Mouse (Mus musculus) cerebellum, adult 9-11 months (tissue): ENCODE results near the gene Gm10273.
"Not testable (repeated sequence)": the region's sequence is repeated elsewhere in the genome, so short reads cannot be mapped to it uniquely, and the experiment has no call there.

ENCODE experiments used
- DNase-seq: peaks from one replicate; pipeline ENCODE4 v3.0.0; 2022

The Gm10273 gene

DNA sequence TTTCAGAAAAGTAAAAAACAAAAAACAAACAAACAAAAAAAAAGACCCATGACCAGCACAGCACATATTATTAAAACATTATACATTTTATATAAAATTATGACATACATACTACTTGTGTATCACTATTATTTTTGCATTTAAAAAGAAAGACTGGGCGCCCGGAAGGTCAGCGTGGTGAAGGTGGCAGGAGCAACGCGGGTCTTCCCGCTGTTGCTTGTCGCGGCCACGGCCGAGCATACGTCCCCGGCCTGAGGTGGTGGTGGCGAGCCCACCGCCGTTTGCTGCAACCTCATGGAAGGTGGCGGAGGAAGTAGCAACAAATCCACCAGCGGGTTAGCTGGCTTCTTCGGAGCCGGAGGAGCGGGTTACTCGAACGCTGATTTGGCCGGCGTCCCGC, at the start of gene Gm10273:
Gm10273 (plus strand) TSS at position 172 of the 400 bp plus-strand sequence.
- not testable (repeated sequence) for DNase-seq

DNA sequence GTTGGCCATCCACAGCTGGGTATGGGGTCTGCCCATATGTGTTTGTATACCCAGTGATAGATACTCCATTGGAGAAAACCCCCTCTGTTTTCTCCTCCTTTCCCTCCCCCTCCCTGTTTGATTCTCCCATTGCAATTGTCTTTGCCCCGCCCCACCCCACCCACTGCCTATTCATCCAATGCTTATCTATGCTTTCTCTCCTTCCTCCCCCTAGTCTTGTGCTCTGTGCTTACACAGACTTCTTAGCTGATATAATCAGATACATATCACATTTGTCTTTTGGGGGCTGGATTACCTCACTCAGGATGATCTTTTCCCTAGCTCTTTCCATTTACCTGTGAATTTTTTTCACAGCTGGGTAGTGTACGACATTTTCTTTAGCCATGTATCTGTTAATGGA, 48.9 kb upstream of the Gm10273 start:
- no peak for DNase-seq

DNA sequence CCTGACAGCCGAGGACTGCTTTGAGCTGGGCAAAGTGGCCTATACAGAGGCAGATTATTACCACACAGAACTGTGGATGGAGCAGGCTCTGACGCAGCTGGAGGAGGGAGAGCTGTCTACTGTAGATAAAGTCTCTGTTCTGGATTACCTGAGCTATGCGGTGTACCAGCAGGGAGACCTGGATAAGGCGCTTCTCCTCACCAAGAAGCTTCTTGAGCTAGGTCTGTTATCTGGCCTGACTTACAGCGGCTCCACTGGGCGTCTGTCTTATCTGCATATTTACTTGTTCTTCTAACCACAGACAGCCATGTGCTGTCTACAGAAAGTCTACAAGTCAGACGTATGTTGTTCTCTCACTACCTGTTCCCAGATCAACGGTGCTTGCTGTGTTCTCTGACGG, 47.2 kb upstream of the Gm10273 start:
- no peak for DNase-seq

DNA sequence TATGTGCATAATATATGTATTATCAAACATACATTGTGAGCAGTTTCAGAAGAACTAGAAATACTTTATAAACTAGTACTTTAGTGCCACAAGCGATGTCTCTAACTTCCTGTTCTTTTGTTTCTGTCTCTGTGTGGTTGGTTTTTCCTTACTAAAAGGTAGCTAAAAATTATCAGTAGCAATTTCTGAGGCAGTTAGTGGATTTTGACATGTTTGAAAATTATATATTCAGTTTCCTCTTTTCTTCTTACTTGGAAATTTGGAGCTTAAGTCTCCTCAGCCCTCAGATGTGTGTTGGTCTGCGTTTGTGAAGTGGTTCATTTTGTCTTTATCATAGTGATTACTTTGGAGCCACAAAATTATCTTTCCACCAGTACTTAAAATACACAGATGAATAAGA, 45.9 kb upstream of the Gm10273 start:
- no peak for DNase-seq

DNA sequence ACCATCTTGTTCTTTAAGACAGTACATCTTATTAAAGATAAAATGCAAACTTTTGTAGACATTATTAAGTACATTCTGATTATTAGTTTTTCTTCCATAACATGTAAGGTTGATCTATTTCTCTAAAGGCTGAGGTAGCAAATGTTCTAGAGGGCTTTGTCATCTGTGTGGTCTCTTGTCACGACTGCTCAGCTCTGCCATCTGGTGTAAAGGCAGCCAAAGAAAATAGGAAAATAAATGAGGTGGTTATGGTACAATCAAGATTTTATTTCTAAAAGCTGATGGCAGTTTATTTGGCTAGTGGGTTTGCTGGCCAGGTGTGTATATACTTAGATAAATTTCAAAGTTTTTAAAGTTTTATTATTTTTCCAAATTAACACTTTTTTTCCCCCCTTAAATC, 42.4 kb upstream of the Gm10273 start:
- DNase-seq, result no peak

DNA sequence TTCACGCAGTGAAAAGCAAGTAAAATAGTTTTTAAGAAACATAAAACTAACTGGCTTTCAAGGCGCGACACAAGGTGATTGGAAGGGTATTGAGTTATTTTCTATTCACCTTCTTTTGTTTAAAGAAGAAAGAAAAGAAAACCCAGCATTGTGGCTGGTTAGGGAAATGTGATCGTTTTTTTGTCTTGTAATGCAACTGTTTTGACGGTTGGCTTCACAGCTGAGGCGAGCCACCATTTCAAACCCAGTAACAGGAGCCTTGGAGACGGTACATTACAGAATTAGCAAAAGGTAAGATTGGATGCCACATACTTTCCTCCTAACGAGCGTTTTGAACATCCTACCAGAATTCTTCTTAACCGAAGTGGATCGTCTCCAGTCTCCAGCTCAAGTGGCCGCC, 41.3 kb upstream of the Gm10273 start:
- DNase-seq, result no peak

DNA sequence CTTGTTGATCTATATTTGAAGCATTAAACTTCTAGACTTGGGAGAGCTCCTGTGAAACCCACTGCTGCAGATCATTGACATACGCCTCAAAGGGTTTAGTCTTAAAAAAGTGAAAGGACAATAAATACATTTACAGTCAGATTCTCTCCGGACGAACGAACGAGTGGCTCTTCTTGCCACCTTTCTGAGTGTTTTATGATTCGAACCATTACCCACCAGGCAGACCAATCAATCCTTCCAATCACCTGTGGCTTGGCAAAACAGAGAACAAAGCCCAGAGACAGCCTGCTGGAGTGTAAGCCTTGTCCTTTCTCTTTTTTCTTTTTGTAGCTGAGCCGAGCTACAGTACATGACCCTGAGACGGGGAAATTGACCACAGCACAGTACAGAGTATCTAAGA, 40.4 kb upstream of the Gm10273 start:
- DNase-seq, result no peak

DNA sequence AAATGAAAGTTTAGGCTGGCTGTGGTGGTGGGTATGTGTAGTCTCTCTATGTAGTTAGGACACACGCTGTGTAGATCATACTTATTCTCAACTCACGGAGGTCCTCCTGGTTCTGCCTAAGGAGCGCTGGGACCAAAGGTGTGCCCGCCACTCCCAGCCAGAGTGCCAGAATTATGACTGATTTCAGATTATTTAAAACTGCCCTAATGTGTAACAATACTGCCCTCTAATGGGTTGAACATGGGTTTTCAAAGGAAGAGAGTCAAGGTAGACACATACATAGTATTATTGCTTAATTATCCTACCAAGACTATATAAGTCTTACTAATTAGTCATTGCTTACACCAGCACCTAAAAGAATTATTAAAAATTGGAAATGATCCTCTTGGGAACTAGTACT, 36.7 kb upstream of the Gm10273 start:
- DNase-seq, result no peak

DNA sequence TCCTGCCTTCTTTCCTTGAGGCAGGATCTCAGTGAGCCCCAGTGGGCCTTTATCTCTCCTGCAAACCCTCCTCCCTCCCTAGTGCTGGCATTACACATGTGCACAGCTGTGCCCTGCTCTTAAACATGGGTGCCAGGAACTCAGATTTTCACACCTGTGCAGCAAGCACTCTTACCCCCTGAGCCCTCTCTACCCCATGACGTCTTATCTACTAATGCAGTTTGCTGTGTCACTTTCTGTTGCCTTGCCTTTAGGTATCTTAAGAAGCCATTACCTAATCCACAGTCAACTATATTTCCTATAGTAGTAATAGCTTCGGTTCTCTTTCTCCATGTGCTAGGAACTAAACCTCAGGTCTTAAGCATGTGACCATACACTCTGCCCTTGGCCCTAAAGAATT, 32.2 kb upstream of the Gm10273 start:
- DNase-seq, result no peak

DNA sequence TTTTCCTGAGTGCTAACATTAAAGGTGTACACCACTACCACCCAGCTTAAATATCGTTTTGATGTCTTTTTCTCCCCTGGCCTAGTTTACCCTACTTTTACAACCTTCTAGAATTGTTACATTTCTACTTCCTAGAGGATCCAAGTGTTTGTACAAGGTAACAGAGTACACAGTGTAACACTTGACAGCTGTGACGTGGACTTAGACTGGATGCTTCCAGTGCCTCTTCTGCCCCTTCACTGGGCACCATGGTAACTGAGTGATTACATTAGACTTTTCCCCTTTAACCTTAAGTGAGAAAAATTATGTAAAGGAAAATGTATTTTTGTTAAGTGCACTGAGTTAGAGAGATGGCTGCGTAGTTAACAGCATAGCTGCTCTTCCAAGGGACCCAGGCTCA, 30.9 kb upstream of the Gm10273 start:
- DNase-seq, result no peak

DNA sequence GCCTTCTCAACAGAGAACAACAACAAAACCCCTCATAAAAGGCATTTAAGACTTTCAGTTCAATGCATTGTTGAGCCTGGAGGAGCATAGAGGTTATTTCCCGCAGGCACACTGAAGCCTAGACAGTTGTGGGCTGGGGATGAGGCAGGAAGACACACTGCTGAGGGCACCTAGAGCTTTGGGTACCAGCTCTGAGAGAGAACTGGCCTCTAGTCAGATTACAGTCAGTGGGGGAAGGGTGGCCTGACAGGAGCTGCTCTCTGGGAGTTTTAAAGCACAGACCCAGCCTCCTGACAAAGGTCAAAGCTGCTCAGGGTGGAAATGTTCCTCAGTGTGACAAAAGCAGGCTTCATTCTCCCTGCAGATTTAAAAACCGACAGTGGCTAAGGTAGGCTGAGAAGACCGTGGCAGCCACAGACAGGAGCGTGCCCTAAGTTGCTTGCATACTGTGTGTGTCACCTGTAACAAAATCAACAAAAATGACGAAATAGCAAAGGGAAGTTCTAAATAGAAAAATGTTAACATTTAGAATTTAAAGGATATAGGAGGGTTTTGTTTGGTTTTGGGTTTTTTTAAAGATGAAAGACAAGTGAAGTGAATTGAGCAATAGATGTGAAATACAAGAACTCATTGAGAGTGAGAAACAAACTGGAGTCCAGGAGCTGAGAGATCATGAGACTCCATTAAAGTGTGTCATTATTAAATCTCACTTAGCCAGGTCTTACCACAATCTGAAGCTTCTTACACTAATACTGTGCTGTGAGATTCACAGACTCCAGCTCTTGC, 29.4 kb upstream of the Gm10273 start:
- DNase-seq, result no peak

DNA sequence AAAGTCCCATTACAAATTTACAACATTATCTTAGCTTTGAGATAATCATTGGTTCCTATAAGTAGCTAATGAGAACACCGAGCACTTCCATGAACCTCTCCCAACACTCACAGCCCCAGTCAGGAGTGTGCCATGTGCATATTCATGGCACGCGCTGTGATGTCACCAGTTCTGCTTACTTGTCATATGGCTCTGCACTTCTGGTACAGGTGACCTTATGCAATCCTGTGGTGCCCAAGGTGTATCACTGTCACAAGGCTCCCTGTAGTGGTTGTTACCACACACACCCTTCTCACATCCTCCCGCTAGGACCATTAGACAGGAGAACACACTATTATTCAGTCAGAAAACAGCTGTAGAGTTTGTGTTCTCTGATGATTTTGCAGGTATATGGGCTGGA, 28.7 kb upstream of the Gm10273 start:
- DNase-seq, result no peak

DNA sequence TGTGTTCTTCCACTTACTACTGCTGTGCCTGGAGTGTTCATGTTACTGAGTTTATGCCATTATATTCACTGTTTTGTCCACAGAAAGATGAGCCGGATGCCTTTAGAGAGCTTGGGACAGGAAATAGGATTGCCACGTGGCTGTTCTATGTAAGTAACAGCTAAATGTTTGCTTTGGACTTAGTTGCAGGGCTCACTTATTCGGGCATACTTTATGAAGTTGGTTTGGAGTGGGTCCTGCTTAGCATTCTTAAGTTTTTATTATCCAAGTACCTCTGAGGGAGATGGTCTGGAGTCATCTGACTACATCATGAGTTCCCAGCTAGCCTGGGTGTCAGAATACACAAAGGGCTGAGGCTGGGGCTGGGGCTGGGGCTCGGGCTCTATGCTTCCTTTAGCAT, 28.2 kb upstream of the Gm10273 start:
- no peak for DNase-seq

DNA sequence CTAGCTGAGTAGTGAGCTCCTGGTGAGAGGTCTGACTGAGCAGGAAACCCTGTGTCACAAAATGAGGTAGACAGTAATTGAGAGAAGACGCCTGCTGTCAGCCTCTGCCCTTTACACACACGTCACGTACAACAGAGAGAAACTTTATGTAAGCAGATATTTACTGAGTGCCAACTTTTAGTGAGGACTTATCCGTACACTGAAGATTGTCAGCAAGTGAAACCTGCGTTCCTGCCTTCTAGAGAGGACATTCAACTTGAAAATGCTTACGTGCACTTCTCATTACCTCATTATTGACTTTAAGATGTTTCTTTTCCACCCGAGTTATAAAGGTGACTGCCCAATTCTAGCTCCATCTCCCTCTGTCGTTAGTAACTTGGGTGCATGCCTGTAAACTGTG, 26.7 kb upstream of the Gm10273 start:
- DNase-seq, result no peak

DNA sequence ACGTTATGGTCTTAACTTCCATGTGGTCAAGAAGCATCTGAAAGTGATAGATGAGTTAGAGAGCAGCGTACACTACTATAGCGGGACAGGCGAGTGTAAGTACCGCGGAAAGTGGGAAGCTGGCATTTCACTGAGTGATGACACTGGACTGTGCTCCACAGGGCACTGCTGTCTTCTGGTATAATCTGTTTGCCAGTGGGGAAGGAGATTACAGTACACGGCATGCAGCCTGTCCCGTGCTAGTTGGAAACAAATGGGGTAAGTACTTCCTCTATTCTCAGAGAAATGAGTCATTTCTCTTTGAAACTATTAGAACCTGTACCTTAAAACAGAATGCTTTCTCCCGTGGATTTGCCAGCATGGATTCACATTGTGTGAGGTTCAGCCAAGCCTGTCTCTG, 26.0 kb upstream of the Gm10273 start:
- no peak for DNase-seq

DNA sequence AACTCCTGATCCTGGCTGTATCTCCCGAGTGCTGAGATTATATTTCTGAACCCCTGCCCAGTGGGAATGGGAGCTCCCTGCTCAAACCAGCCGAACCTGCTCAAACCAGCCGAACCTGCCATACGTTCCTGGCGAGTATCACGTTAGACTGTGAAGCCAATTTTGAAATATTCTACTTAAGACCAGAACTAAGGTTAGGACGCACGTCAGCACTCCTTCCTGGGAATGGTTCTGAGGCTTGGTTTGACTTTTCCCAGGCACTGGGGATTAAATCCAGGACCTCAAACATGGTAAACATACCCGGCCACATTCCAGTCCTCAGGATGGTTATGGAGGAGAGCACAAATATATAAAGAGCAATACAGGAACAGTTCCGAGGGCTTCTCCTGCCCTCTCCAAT, 17.5 kb upstream of the Gm10273 start:
- DNase-seq, result no peak

DNA sequence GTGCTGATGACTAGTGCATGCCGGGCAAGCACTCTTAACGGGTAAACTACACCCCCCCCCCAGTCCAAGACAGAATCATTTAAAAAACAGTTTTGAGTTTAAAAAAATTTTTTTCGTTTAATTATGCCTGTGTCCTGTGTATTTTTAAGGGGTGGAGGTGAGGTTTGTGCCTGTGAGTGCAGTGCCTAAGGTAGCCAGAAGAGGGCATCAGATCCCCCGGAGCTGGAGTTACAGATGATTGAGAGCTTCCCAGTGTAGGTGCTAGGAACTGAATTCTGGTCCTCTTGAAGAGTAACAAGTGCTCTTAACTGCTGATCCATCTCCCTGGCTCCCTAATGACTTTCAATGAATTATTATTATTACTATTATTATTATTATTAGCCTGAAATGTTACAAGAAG, 16.7 kb upstream of the Gm10273 start:
- DNase-seq, result no peak

DNA sequence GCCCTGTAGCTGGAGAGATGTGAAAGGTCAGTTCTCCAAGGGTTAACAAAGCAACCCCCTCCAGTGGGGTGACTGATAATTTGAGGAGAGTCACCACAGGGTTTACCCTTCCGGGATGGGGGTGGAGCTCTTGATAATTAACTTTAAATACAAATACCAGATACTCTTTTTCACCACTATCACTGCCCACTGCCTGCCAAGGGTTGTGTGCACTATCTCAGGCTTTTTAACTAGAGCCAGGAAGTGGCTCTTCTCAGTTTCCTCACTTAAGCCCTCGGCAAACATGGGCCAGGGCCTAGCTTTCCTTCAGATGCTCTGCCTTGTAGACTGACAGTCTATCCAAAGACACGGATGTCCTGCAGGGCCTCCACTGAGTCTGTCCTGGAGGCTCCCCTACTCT, 15.5 kb upstream of the Gm10273 start:
- DNase-seq, result no peak

DNA sequence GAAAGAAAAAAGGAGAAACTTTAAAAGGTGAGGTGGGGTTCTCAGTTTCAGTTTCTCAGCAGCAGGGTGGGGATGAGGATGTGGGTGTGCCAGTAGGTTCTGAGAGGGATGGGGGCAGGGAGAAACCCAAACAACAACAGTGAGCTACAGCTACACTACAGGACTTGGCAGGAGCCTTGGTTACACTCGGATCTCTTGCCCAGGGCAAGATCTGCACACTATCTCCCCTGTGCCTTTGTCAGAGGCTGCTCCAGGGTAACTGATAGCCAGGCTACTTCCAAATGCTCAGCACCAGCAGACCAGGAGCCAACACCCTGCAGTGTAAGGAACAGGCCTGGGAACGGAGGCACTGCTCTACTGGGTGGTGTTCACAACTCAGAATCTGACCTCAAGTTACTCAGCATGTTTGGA, 15.0 kb upstream of the Gm10273 start:
- no peak for DNase-seq

DNA sequence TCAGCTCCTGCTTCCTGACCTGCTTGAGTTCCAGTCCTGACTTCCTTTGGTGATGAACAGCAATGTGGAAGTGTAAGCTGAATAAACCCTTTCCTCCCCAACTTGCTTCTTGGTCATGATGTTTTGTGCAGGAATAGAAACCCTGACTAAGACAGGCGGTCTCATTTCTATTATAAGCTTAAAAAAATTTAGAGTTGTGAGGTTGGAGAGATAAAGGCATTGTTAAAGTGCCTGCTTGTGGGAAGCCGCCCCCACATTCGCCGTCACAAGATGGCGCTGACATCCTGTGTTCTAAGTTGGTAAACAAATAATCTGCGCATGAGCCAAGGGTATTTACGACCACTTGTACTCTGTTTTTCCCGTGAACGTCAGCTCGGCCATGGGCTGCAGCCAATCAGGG, 13.9 kb upstream of the Gm10273 start:
- DNase-seq, result not testable (repeated sequence)

DNA sequence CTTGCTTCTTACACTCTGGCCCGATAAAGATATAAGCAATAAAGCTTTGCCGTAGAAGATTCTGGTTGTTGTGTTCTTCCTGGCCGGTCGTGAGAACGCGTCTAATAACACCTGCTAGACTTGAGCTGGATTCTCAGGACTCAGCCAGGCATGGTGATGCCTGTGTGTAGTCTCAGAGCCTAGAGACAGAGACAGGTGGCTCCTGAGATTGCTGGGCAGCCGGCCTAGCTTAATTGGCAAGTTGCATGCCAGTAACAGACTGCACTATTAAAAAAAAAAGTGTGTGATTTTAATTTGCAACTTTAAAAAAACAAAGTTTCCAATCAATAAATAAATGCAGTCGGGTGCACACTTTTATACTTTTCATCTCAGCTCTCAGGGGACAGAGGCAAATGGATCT, 8.5 kb upstream of the Gm10273 start:
- peak; percentile 81 for DNase-seq

DNA sequence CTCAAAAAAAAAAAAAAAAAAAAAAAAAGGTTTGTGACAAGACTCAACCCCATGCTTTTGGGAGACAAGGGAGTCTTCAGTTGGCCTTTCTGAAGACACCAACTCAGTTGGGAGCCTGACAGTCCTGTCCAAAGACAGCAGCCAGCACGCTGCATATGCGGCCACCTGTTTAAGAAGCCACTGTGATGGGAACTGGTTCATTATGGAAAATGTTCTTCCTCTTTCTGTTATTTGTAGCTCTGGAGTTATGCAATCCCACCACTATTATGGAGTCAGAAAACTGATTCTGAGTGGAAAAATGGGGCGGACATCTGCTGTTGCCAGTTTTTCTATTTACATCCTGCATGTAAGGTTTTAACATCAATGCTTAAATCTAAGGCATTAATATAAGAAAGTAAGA, 5.8 kb upstream of the Gm10273 start:
- no peak for DNase-seq

DNA sequence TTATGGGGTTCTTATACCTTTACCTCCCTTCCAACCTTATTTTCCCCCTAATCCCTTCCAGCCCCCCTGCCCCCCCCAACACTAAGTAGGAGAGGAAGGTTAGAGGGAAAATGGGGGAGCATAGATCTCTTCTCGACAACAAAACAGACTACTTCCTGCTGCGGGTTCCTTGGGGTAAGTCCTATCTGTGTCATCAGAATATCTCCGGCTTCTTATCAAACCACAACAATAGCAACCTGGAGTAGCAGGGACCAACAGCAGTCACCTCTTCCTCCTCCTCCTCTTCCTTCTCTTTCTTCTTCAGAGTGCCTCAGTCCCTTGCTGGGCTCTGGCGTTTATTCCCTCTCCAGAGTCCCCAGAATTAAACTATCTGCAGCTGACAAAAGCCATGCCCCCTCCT, 3.5 kb upstream of the Gm10273 start:
- no peak for DNase-seq

DNA sequence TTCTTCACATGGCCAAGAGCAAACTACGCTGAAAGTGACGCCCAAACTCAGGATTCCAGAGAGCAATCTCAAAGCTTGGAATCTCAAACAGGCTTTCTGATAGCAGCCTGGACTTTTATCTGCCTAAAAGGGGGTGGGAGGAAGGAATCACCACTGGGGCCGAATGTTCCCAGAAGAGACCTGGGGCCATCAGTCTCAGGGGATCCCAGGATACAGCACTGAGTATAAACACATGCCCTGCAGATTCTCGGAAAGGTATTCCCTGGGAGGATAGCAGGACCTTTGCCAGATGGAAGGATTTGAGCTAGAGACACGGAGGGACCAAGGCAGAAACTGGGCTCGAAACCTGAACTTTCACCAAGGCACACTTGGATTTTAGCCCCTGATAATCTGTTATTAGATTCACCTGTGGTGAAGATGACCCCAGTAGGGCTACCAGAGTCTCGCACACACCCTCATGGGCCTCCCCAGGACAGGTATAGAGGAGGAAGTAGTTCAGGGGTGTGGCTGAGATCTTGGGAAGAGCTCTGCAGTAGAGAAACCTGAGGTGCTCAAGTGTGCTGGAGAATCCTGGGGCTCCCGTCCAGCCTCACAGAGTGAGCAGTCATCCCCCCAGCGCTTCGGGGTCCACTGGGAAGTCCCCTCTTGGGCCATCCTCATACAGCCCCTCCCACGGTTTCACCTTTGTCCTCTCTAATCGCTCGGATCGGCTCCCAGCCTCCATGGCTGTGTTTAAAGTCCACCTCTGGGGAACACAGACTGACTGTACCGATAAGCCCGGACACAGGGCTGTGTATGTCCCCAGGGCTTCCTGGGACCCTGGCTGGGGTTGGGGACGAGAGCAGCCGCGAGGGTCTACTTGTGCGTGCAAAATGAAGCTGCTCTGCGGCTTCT, 7.7 kb downstream of the Gm10273 start, which contains the start of gene Pla2g12b:
Pla2g12b (plus strand) TSS at position 762 of the 894 bp plus-strand sequence.
- no peak for DNase-seq
